Mouse (Mus musculus): ENCODE results near the gene Slc13a2.
A peak's percentile ranks its signal among the peaks of the same experiment; 100 is the strongest.

Slc13a2 gene

DNA sequence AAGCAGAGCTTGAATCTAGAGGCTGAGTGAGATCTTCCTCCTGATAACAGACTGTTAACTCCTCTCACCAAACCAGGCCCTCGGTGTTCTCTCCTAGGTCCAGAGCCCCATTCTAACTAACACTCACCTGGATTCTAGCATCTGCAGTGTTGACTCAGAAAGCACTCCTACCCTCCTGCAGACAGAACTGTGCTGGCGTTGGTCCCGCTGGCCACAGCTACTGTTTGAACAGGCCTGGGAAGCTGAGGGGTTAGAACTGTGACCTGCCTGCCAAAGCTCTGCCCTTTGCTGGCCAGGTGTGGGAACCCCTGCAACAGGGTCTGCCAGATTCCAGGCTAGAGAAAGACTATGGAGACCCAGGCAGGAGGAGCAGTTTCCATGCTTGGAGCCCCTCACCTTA lies 29.3 kb downstream of the Slc13a2 start:
- no peak for DNase-seq (ENCODE audit: low read depth)

GRCm38 (mm10) chr11:78386508-78387043 lies 35.4 kb downstream of the Slc13a2 start, which contains the start of gene Foxn1:
Foxn1 (minus strand) TSS chr11:78386558.
- DNase-seq (ENCODE audit: low read depth) = no peak

DNA sequence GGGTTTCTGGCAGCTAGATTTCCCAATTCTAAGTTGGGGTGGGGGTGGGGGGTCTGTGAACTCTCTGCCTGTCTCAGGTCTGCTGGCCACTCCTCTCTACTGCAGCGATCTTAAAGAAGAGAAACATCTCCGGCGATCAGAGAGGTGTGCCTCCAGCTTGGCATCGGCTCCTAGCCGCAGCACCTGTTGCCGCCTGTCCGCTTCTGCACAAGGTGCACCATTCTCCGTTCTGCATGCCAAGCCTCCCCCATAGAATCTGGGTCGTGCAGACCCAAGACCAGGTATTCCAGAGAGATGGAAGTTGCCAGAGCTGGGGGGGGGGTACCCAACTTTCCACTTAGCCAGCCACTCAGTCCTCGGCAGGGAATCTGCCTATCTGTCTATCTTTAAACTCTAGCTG lies 36.2 kb downstream of the Slc13a2 start:
- no peak for DNase-seq (ENCODE audit: low read depth)

GRCm38 (mm10) chr11:78382701-78383100 lies 39.3 kb downstream of the Slc13a2 start:
- no peak for DNase-seq (ENCODE audit: low read depth)

DNA sequence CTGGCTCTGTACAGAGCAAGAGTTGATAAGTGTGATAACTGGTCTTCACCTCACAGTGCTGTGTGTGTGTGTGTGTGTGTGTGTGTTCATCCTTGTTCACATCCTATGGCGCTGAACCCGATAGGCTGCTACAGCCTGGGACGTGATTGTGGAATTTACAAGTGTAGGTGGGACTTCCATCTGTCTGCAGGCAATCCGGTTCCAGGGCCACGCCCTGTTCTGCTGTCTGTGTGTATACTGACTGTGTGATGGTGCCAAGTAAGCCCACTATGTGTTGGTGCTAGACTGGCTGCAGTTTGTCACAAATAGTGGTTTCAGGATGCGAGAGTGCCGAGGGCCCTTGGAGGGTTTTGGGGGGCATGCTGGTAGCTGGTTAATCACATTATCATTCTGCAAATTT lies 39.7 kb downstream of the Slc13a2 start:
- DNase-seq (ENCODE audit: low read depth) = no peak

- DNase-seq (ENCODE audit: low read depth) = no peak
Measured at GRCm38 (mm10) chr11:78380996-78381395, 41.0 kb downstream of the Slc13a2 start.

GRCm38 (mm10) chr11:78380351-78380750 lies 41.7 kb downstream of the Slc13a2 start:
- no peak for DNase-seq (ENCODE audit: low read depth)

DNA sequence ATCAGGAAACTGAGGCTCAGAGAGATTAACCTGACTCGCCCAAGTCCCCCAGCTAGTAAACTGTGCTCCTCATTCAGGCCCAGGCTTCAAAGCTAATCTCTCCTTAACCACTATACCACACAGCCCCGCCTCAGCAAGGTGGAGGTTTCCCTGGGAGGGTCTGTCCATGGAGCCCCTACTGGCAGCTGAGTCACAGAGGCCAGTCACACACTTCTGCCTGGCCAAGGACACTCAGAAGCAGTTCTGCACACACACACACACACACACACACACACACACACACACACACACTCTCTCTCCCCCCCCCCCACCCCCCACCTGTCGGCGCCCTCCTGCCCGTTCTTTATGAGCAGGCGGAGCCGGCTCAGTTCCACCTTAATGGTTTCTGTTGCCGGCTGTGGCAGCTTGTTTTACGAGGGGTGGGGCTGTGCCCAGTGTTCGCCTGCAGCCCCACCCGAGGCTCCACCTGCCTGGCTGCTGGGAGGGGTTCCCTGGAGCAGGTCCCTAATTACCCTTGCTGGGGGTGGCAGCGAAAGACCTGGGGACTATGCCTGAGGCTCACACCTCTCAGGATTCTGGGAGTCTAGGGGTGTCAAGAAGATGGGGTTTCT lies 44.4 kb downstream of the Slc13a2 start:
- no peak for DNase-seq (ENCODE audit: low read depth)

- DNase-seq (ENCODE audit: low read depth) = no peak
Measured at GRCm38 (mm10) chr11:78374147-78374546, 47.9 kb downstream of the Slc13a2 start.

GRCm38 (mm10) chr11:78372610-78373009 lies 49.4 kb downstream of the Slc13a2 start:
- no peak for DNase-seq (ENCODE audit: low read depth)

- no peak for DNase-seq (ENCODE audit: low read depth)
Measured at GRCm38 (mm10) chr11:78372166-78372565, 49.9 kb downstream of the Slc13a2 start.

DNA sequence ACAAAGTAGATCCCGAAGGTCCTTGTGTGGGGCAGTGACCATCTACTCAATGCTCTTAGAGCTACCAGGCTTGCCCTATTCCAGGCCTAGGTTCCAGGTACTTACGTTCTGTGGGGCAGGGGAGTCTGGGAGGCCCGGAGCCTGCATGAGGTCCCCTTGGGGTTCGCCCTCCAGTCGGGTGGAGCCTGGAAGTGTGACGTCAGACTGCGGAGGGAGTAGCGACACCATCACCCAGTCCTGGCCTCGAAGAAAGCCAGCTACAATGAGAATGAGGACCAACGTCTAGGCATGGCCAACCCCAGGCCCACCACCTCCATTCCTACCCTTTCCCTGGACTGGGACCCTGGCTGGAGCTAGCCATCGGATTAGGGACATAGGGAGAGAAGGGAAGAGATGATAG lies 50.3 kb downstream of the Slc13a2 start:
- DNase-seq (ENCODE audit: low read depth) = no peak

GRCm38 (mm10) chr11:78370389-78370788 lies 51.6 kb downstream of the Slc13a2 start:
- DNase-seq (ENCODE audit: low read depth) = no peak

GRCm38 (mm10) chr11:78367456-78368225 lies 54.4 kb downstream of the Slc13a2 start:
- no peak for DNase-seq (ENCODE audit: low read depth)

- DNase-seq (ENCODE audit: low read depth) = no peak
Measured at GRCm38 (mm10) chr11:78364103-78364502, 57.9 kb downstream of the Slc13a2 start.

DNA sequence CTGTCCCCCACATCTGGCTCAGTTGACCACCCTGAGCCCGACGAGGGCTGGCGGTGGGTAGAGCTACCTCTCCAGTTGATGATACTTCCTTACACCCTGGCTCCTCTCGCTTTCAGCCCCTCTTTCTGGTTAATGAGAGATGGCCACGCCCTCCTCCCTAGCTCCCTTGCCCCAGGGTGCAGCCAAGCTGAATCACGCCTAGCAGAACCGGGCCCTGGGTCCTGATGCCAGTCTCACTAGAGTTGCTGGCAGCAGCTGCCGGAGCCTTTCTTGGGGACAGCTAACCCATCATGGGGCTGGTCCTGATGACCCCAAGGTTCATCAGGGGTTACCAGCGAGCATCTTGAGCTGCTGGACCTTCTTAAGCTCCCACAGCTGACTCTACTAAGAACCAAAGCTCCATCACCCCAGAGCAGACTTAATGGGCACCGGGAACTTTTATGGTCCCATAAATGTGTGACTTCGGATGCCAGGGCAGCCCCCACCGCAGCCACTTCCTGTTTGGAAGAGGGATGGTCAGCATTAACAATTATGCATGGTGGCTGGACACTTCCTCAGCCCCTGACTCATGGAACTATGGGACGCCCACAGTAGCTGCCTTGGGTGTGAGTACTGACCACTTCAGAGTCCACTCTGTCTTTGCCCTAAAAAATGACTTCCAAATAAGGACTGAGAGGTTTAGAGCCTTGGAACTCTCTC lies 58.6 kb downstream of the Slc13a2 start:
- DNase-seq (ENCODE audit: low read depth) = no peak

- no peak for DNase-seq (ENCODE audit: low read depth)
Measured at GRCm38 (mm10) chr11:78360789-78361131, 61.3 kb downstream of the Slc13a2 start.

- peak; percentile 88 for DNase-seq (ENCODE audit: low read depth)
Measured at GRCm38 (mm10) chr11:78360125-78360788, 61.8 kb downstream of the Slc13a2 start.

DNA sequence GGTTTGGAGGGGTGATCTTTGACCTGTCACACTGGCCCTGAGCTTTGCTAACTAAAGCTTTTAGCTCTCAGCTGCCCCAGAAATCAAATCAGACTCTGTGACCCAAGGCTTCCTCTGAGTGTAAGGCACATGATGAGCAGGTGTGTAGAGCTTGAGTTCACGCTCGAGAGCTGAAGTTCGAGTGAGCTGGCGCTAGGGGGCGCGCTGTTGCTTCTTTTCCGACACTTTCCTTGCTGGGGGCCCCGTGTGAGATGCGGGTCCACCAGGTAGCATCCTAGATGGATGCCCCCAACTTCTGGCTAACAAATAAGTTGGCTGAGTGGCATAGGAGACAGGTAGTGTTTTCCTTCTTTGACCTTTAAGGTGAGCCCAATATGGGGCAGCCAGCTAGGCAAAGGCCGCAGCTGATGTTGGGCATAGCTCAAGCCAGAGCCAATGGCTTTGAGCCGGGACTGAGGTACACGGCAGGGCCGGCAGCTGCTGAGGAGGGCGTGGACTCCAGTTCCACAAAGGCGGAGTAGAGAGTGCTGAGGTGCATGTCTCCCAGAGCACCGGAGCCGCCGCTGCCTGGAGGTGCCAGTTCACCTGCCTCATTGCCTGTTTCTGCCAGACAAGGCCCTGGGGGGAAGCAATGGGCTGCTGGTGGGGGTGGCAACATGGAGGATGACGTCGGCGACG lies 63.5 kb downstream of the Slc13a2 start:
- DNase-seq (ENCODE audit: low read depth) = peak; percentile 59

DNA sequence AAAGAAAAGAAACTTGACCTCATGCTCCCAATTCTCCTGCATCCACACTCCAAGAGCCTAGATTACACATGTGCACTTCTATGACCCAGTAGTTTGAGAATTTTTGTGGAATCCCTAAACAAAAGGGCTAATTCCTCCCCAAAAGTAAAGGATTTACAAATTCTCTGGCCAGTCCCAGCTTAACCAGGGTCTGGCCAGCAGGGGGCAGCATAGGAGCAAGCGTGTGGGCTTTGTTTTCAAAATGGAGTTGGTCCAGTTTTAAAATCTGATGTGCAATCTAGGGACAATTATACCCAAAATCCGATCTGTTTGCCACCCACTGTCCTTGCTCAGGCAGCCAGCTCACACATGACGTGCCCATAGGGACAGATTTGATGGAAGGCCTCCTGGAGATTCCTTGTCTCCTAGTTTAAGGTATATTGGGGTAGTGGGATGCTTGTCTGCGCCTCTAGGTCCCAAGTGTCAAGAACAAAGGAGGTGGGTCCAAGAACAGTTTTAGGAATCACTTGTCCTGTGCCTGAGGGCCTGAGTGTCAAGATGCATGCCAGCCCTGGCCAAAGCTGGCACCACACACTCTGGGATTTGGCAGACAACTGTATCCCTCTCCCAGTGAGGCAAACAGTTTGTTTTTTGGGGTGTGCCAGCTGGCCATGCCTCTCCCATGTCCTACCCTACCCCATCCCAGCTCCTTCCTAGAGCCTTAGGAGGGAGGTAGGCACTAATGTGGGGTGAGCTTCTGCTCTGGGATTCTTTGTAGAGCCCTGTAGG lies 66.4 kb downstream of the Slc13a2 start:
- peak; percentile 74 for DNase-seq (ENCODE audit: low read depth)

GRCm38 (mm10) chr11:78354905-78355304 lies 67.1 kb downstream of the Slc13a2 start:
- no peak for DNase-seq (ENCODE audit: low read depth)

Data from 416B (cell line).